Mouse (Mus musculus): ENCODE measurements around the gene Ldhc. TPM values are rescaled to one million over a fixed set of nuclear protein-coding genes. Genes with fewer than 3 reads are reported as not detected.
A peak's percentile ranks its signal among the peaks of the same experiment; 100 is the strongest.

The Ldhc gene
- polyA plus RNA-seq, 1 experiment from 2014 or later: not detected

GRCm38 (mm10) chr7:46843576-46843975 lies 17.4 kb upstream of the Ldhc start:
- Histone ChIP-seq H3K4me3 (ENCODE audit: control insufficient read depth in 1 of 2, insufficient read depth in 1 of 2, low read depth in 1 of 2, low read length in 2 of 2) (no peak overlapping the region), H3K4me2 (ENCODE audit: low read length) (no peak overlapping the region), H3K9ac (ENCODE audit: low read length) (no peak overlapping the region), H3K4me1 (ENCODE audit: control insufficient read depth in 2 of 2, insufficient read depth in 2 of 2, low read length in 2 of 2) (peaks cover 19 to 31% of the 10 kb centered on the region in 2 experiments), H3K27me3 (ENCODE audit: control insufficient read depth, insufficient read depth, low read length) (no peaks in the 10 kb centered on the region), H3K27ac (replicated peaks in 1 of 2; ENCODE audit: control insufficient read depth in 1 of 2, insufficient read depth in 1 of 2, low read depth in 2 of 2, low read length in 2 of 2) (no peak overlapping the region), H3K9me3 (ENCODE audit: control insufficient read depth, low read length) (no peaks in the 10 kb centered on the region), H3K36me3 (ENCODE audit: control insufficient read depth, insufficient read depth, low read length) (peaks cover 13% of the 10 kb centered on the region)
- no peak for ATAC-seq (ENCODE audit: insufficient number of reproducible peaks, insufficient read depth, low FRiP score, low read depth)
- WGBS: 83% methylated on average over 4 of the region's 4 CpGs

- H3K9ac ChIP-seq (ENCODE audit: low read length): peak overlapping the region; percentile 98
- H3K4me2 ChIP-seq (ENCODE audit: low read length): peak overlapping the region; percentile 67
- H3K36me3 ChIP-seq (ENCODE audit: control insufficient read depth, insufficient read depth, low read length): peaks cover 31% of the 10 kb centered on the region
- WGBS: under 1% methylated on average over 51 of the region's 51 CpGs
- H3K4me1 ChIP-seq (ENCODE audit: control insufficient read depth in 2 of 2, insufficient read depth in 2 of 2, low read length in 2 of 2): peaks cover 8 to 19% of the 10 kb centered on the region in 2 experiments
- H3K4me3 ChIP-seq (ENCODE audit: control insufficient read depth in 1 of 2, insufficient read depth in 1 of 2, low read depth in 1 of 2, low read length in 2 of 2): peak overlapping the region; percentile 71 to 88
- peak overlapping the region; percentile 97 to 99 for H3K27ac ChIP-seq (replicated peaks in 1 of 2; ENCODE audit: control insufficient read depth in 1 of 2, insufficient read depth in 1 of 2, low read depth in 2 of 2, low read length in 2 of 2)
- peak; percentile 87 for ATAC-seq (ENCODE audit: insufficient number of reproducible peaks, insufficient read depth, low FRiP score, low read depth)
- H3K9me3 ChIP-seq (ENCODE audit: control insufficient read depth, low read length): no peaks in the 10 kb centered on the region
- H3K27me3 ChIP-seq (ENCODE audit: control insufficient read depth, insufficient read depth, low read length): no peaks in the 10 kb centered on the region
Observed at GRCm38 (mm10) chr7:46845211-46845977, 15.6 kb upstream of the Ldhc start.

DNA sequence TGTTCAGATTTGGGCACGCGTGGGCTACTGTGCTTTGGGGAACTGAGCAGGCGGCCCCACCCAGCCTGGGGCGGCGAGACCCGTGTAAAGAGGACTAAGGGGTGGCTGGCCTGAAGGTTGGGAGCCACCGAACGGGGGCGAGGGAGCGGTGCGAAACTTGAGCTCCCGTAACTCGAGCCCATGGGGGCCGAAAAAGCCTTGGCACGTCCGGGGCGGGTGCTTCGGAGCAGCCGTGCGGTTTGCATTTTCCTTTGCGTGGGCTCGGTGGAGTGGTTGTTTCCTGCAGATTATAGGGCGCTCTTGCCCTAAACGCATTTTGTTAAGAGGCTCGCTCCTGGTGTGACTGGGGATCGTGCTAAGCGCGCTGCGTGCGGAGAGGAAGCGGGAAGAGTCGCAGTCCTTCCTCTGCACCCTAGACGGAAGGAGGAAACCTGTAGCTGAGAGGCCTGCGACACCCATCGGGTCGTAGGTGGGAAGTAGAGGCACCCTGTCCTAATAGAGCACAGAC lies 15.0 kb upstream of the Ldhc start:
- Histone ChIP-seq H3K27ac (replicated peaks in 1 of 2; ENCODE audit: control insufficient read depth in 1 of 2, insufficient read depth in 1 of 2, low read depth in 2 of 2, low read length in 2 of 2) (peak overlapping the region; percentile 97 to 99), H3K36me3 (ENCODE audit: control insufficient read depth, insufficient read depth, low read length) (peaks cover 38% of the 10 kb centered on the region), H3K9ac (ENCODE audit: low read length) (peak overlapping the region; percentile 98), H3K4me3 (ENCODE audit: control insufficient read depth in 1 of 2, insufficient read depth in 1 of 2, low read depth in 1 of 2, low read length in 2 of 2) (peak overlapping the region; percentile 71 to 88), H3K27me3 (ENCODE audit: control insufficient read depth, insufficient read depth, low read length) (no peaks in the 10 kb centered on the region), H3K4me2 (ENCODE audit: low read length) (peak overlapping the region; percentile 67), H3K9me3 (ENCODE audit: control insufficient read depth, low read length) (no peaks in the 10 kb centered on the region), H3K4me1 (ENCODE audit: control insufficient read depth in 2 of 2, insufficient read depth in 2 of 2, low read length in 2 of 2) (peaks cover 8 to 19% of the 10 kb centered on the region in 2 experiments)
- 0% methylated on average over 36 of the region's 36 CpGs for WGBS
- no peak for ATAC-seq (ENCODE audit: insufficient number of reproducible peaks, insufficient read depth, low FRiP score, low read depth)

DNA sequence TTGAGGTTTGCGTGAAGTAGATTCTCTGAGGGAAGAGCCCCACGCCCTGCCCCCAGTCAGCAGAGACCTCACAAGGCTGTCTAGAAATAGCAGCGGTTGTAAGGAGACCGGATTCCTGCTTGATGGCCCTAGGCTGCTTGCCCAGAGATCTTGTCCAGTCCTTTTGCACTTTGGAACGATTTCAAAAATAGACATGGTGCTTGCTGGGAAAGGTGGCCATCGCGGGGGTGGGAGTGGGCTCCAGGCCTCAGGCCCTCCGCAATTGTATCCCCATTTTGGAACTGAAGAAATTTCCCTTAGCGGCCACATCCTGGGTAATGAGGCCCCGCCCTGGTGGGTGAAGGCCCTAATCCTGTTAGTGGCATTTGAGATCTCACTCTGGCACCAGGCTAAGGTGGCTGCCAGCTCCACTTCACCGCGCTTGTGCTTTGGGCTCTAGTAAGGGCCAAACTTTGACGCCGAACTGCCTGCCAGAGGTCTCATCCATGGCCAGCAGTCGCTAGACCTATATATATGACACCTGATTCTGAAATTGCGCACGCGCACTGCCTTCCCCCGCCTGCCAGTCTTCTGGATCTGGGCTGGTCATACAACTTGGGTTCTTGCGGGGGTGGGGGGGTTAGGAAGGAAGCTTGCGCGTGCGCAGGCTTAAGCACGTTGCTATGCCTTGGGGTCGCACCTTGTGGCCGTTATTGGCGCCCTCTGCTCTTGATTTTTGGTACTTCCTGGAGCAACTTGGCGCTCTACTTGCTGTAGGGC lies 14.3 kb upstream of the Ldhc start:
- Histone ChIP-seq H3K9me3 (ENCODE audit: control insufficient read depth, low read length) (no peaks in the 10 kb centered on the region), H3K4me2 (ENCODE audit: low read length) (peak overlapping the region; percentile 67), H3K27ac (replicated peaks in 1 of 2; ENCODE audit: control insufficient read depth in 1 of 2, insufficient read depth in 1 of 2, low read depth in 2 of 2, low read length in 2 of 2) (peak overlapping the region; percentile 97 to 99), H3K27me3 (ENCODE audit: control insufficient read depth, insufficient read depth, low read length) (no peaks in the 10 kb centered on the region), H3K4me1 (ENCODE audit: control insufficient read depth in 2 of 2, insufficient read depth in 2 of 2, low read length in 2 of 2) (peaks cover 8 to 19% of the 10 kb centered on the region in 2 experiments), H3K36me3 (ENCODE audit: control insufficient read depth, insufficient read depth, low read length) (peaks cover 44% of the 10 kb centered on the region), H3K9ac (ENCODE audit: low read length) (peak overlapping the region; percentile 98), H3K4me3 (ENCODE audit: control insufficient read depth in 1 of 2, insufficient read depth in 1 of 2, low read depth in 1 of 2, low read length in 2 of 2) (peak overlapping the region; percentile 71 to 88)
- peak; percentile 44 for ATAC-seq (ENCODE audit: insufficient number of reproducible peaks, insufficient read depth, low FRiP score, low read depth)
- under 1% methylated on average over 28 of the region's 28 CpGs for WGBS

DNA sequence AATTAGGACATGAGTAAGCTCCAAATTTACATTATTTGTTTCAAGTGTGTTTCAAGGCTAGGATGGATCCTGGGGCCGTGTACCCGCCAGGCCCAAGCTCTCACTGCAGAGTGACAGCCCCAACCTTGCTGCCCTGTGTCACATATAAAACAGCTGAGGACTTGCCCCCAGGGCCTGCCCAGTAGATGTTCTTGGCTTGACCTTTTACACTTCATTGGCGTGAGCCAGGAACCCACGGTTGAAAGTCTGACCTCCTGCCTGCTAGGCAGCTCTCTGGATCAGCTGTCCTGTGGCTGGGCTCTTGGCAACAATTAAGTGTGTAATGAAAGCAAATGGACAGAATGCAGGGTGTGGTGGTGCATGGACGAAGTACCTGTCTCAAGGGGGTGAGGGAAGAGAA lies 11.7 kb upstream of the Ldhc start:
- no peaks in the 10 kb centered on the region for H3K27me3 ChIP-seq (ENCODE audit: control insufficient read depth, insufficient read depth, low read length)
- peaks cover 70% of the 10 kb centered on the region for H3K36me3 ChIP-seq (ENCODE audit: control insufficient read depth, insufficient read depth, low read length)
- no peaks in the 10 kb centered on the region for H3K9me3 ChIP-seq (ENCODE audit: control insufficient read depth, low read length)
- peak overlapping the region; percentile 39; the same call in 1 of the 2 replicates for H3K9ac ChIP-seq (ENCODE audit: low read length)
- ATAC-seq (ENCODE audit: insufficient number of reproducible peaks, insufficient read depth, low FRiP score, low read depth): no peak
- no peak overlapping the region for H3K4me2 ChIP-seq (ENCODE audit: low read length)
- H3K27ac ChIP-seq (replicated peaks in 1 of 2; ENCODE audit: control insufficient read depth in 1 of 2, insufficient read depth in 1 of 2, low read depth in 2 of 2, low read length in 2 of 2): no peak overlapping the region
- H3K4me3 ChIP-seq (ENCODE audit: control insufficient read depth in 1 of 2, insufficient read depth in 1 of 2, low read depth in 1 of 2, low read length in 2 of 2): no peak overlapping the region
- 73% methylated on average over 5 of the region's 5 CpGs for WGBS
- H3K4me1 ChIP-seq (ENCODE audit: control insufficient read depth in 2 of 2, insufficient read depth in 2 of 2, low read length in 2 of 2): peaks cover 8 to 19% of the 10 kb centered on the region in 2 experiments

- WGBS: 80% methylated on average over 7 of the region's 7 CpGs
- no peak overlapping the region for H3K4me2 ChIP-seq (ENCODE audit: low read length)
- H3K4me3 ChIP-seq (ENCODE audit: control insufficient read depth in 1 of 2, insufficient read depth in 1 of 2, low read depth in 1 of 2, low read length in 2 of 2): no peak overlapping the region
- no peak overlapping the region for H3K27ac ChIP-seq (replicated peaks in 1 of 2; ENCODE audit: control insufficient read depth in 1 of 2, insufficient read depth in 1 of 2, low read depth in 2 of 2, low read length in 2 of 2)
- peaks cover 0 to 11% of the 10 kb centered on the region in 2 experiments; a peak in 3 of 4 replicates for H3K4me1 ChIP-seq (ENCODE audit: control insufficient read depth in 2 of 2, insufficient read depth in 2 of 2, low read length in 2 of 2)
- no peaks in the 10 kb centered on the region for H3K27me3 ChIP-seq (ENCODE audit: control insufficient read depth, insufficient read depth, low read length)
- H3K36me3 ChIP-seq (ENCODE audit: control insufficient read depth, insufficient read depth, low read length): peaks cover 88% of the 10 kb centered on the region
- no peaks in the 10 kb centered on the region for H3K9me3 ChIP-seq (ENCODE audit: control insufficient read depth, low read length)
- no peak for ATAC-seq (ENCODE audit: insufficient number of reproducible peaks, insufficient read depth, low FRiP score, low read depth)
- H3K9ac ChIP-seq (ENCODE audit: low read length): no peak overlapping the region
Observed at GRCm38 (mm10) chr7:46851026-46851425, 10.0 kb upstream of the Ldhc start.

GRCm38 (mm10) chr7:46852666-46853065 lies 8.3 kb upstream of the Ldhc start:
- no peaks in the 10 kb centered on the region for H3K9me3 ChIP-seq (ENCODE audit: control insufficient read depth, low read length)
- ATAC-seq (ENCODE audit: insufficient number of reproducible peaks, insufficient read depth, low FRiP score, low read depth): no peak
- H3K4me3 ChIP-seq (ENCODE audit: control insufficient read depth in 1 of 2, insufficient read depth in 1 of 2, low read depth in 1 of 2, low read length in 2 of 2): no peak overlapping the region
- 89% methylated on average over 1 of the region's 1 CpGs for WGBS
- no peak overlapping the region for H3K4me2 ChIP-seq (ENCODE audit: low read length)
- H3K9ac ChIP-seq (ENCODE audit: low read length): no peak overlapping the region
- H3K27me3 ChIP-seq (ENCODE audit: control insufficient read depth, insufficient read depth, low read length): no peaks in the 10 kb centered on the region
- H3K36me3 ChIP-seq (ENCODE audit: control insufficient read depth, insufficient read depth, low read length): peaks cover 88% of the 10 kb centered on the region
- H3K4me1 ChIP-seq (ENCODE audit: control insufficient read depth in 2 of 2, insufficient read depth in 2 of 2, low read length in 2 of 2): peaks cover 0 to 8% of the 10 kb centered on the region in 2 experiments; a peak in 3 of 4 replicates
- no peak overlapping the region for H3K27ac ChIP-seq (replicated peaks in 1 of 2; ENCODE audit: control insufficient read depth in 1 of 2, insufficient read depth in 1 of 2, low read depth in 2 of 2, low read length in 2 of 2)
